Mouse (Mus musculus) stomach, postnatal 0 days (tissue): ENCODE data around the gene Adamts12.

Experiments
- CTCF ChIP-seq: IDR thresholded peaks from 2 replicates; pipeline ENCODE4 v1.5.1; 2016; ENCODE audit warnings: antibody characterized with exemption, low read depth, mild to moderate bottlenecking, moderate library complexity
- EP300 ChIP-seq: optimal IDR thresholded peaks from 2 replicates; pipeline ENCODE3; 2016; ENCODE audit warnings: antibody characterized with exemption

- no peak for TF ChIP-seq CTCF
- no peak for TF ChIP-seq EP300
Observed at GRCm38 (mm10) chr15:11380616-11381015, 316.0 kb downstream of the Adamts12 start.
